Mouse (Mus musculus): ENCODE data around the gene Ifi213.

GRCm38 (mm10) chr1:173521452-173521851 lies 77.6 kb downstream of the Ifi213 start:
- TF ChIP-seq CTCF (IDR thresholded peaks at IDR 0.05; ENCODE audit: low read depth) (no peak), EP300 (IDR thresholded peaks at IDR 0.05; ENCODE audit: low read depth) (no peak)
